Mouse (Mus musculus): ENCODE data around the gene Hnrnpf. TPM values are rescaled to one million over a fixed set of nuclear protein-coding genes. Genes with fewer than 3 reads are reported as not detected.

Hnrnpf gene
- polyA plus RNA-seq, 1 experiment = 316 TPM

GRCm38 (mm10) chr6:117901510-117902402 lies 1.6 kb downstream of the Hnrnpf start:
- TF ChIP-seq POLR2A (IDR thresholded peaks at IDR 0.05; ENCODE audit: control insufficient read depth, extremely low read depth, insufficient read depth, low read length, poor library complexity) (no peak), CTCF (IDR thresholded peaks at IDR 0.05; ENCODE audit: borderline replicate concordance, control insufficient read depth, extremely low read depth, insufficient read depth, low read length, poor library complexity) (no peak)
- H3K4me1 ChIP-seq (replicated peaks; ENCODE audit: control insufficient read depth, insufficient read depth, low read length) = peaks cover 34% of the 10 kb centered on the region
- no peak for DNase-seq
- WGBS = 73% methylated on average over 9 of the region's 9 CpGs
- H3K4me3 ChIP-seq (ENCODE audit: control insufficient read depth, insufficient read depth, low read length) = no peak overlapping the region
- H3K27me3 ChIP-seq (ENCODE audit: control insufficient read depth, insufficient read depth, low read length) = no peaks in the 10 kb centered on the region
- peak overlapping the region; percentile 56; the same call in 1 of the 2 replicates for H3K27ac ChIP-seq (ENCODE audit: control insufficient read depth, insufficient read depth, low read length)
- no peaks in the 10 kb centered on the region for H3K36me3 ChIP-seq (ENCODE audit: control insufficient read depth, insufficient read depth, low read length)

- H3K4me1 ChIP-seq (replicated peaks; ENCODE audit: control insufficient read depth, insufficient read depth, low read length) = peaks cover 34% of the 10 kb centered on the region
- WGBS = 85% methylated on average over 4 of the region's 4 CpGs
- H3K27me3 ChIP-seq (ENCODE audit: control insufficient read depth, insufficient read depth, low read length) = no peaks in the 10 kb centered on the region
- H3K4me3 ChIP-seq (ENCODE audit: control insufficient read depth, insufficient read depth, low read length) = no peak overlapping the region
- no peaks in the 10 kb centered on the region for H3K36me3 ChIP-seq (ENCODE audit: control insufficient read depth, insufficient read depth, low read length)
- no peak for TF ChIP-seq CTCF (IDR thresholded peaks at IDR 0.05; ENCODE audit: borderline replicate concordance, control insufficient read depth, extremely low read depth, insufficient read depth, low read length, poor library complexity)
- DNase-seq = no peak
- H3K27ac ChIP-seq (ENCODE audit: control insufficient read depth, insufficient read depth, low read length) = no peak overlapping the region; the same call in 1 of the 2 replicates
Measured at GRCm38 (mm10) chr6:117902556-117902955, 2.4 kb downstream of the Hnrnpf start.

GRCm38 (mm10) chr6:117903836-117904235 lies 3.7 kb downstream of the Hnrnpf start:
- Histone ChIP-seq H3K36me3 (ENCODE audit: control insufficient read depth, insufficient read depth, low read length) (no peaks in the 10 kb centered on the region), H3K27me3 (ENCODE audit: control insufficient read depth, insufficient read depth, low read length) (no peaks in the 10 kb centered on the region), H3K4me3 (ENCODE audit: control insufficient read depth, insufficient read depth, low read length) (no peak overlapping the region), H3K27ac (ENCODE audit: control insufficient read depth, insufficient read depth, low read length) (no peak overlapping the region), H3K4me1 (replicated peaks; ENCODE audit: control insufficient read depth, insufficient read depth, low read length) (peaks cover 34% of the 10 kb centered on the region)
- TF ChIP-seq CTCF (IDR thresholded peaks at IDR 0.05; ENCODE audit: borderline replicate concordance, control insufficient read depth, extremely low read depth, insufficient read depth, low read length, poor library complexity) (no peak), POLR2A (IDR thresholded peaks at IDR 0.05; ENCODE audit: control insufficient read depth, extremely low read depth, insufficient read depth, low read length, poor library complexity) (no peak)
- WGBS = 97% methylated on average over 3 of the region's 3 CpGs
- DNase-seq = no peak

GRCm38 (mm10) chr6:117905260-117905930 lies 5.3 kb downstream of the Hnrnpf start:
- H3K27ac ChIP-seq (ENCODE audit: control insufficient read depth, insufficient read depth, low read length) = peak overlapping the region; percentile 91
- H3K27me3 ChIP-seq (ENCODE audit: control insufficient read depth, insufficient read depth, low read length) = no peaks in the 10 kb centered on the region
- H3K4me3 ChIP-seq (ENCODE audit: control insufficient read depth, insufficient read depth, low read length) = no peak overlapping the region
- H3K36me3 ChIP-seq (ENCODE audit: control insufficient read depth, insufficient read depth, low read length) = no peaks in the 10 kb centered on the region
- peaks cover 26% of the 10 kb centered on the region for H3K4me1 ChIP-seq (replicated peaks; ENCODE audit: control insufficient read depth, insufficient read depth, low read length)
- TF ChIP-seq CTCF (IDR thresholded peaks at IDR 0.05; ENCODE audit: borderline replicate concordance, control insufficient read depth, extremely low read depth, insufficient read depth, low read length, poor library complexity) (no peak), POLR2A (IDR thresholded peaks at IDR 0.05; ENCODE audit: control insufficient read depth, extremely low read depth, insufficient read depth, low read length, poor library complexity) (no peak)
- DNase-seq = no peak
- 21% methylated on average over 4 of the region's 4 CpGs for WGBS

GRCm38 (mm10) chr6:117906015-117906531 lies 5.9 kb downstream of the Hnrnpf start:
- peak overlapping the region; percentile 60 for H3K4me3 ChIP-seq (ENCODE audit: control insufficient read depth, insufficient read depth, low read length)
- no peak for DNase-seq
- H3K36me3 ChIP-seq (ENCODE audit: control insufficient read depth, insufficient read depth, low read length) = no peaks in the 10 kb centered on the region
- H3K27me3 ChIP-seq (ENCODE audit: control insufficient read depth, insufficient read depth, low read length) = no peaks in the 10 kb centered on the region
- no peak for TF ChIP-seq POLR2A (IDR thresholded peaks at IDR 0.05; ENCODE audit: control insufficient read depth, extremely low read depth, insufficient read depth, low read length, poor library complexity)
- TF ChIP-seq CTCF (IDR thresholded peaks at IDR 0.05; ENCODE audit: borderline replicate concordance, control insufficient read depth, extremely low read depth, insufficient read depth, low read length, poor library complexity) = no peak
- peak overlapping the region; percentile 91 for H3K27ac ChIP-seq (ENCODE audit: control insufficient read depth, insufficient read depth, low read length)
- WGBS = under 1% methylated on average over 25 of the region's 25 CpGs
- peaks cover 22% of the 10 kb centered on the region for H3K4me1 ChIP-seq (replicated peaks; ENCODE audit: control insufficient read depth, insufficient read depth, low read length)

- H3K27me3 ChIP-seq (ENCODE audit: control insufficient read depth, insufficient read depth, low read length) = no peaks in the 10 kb centered on the region
- H3K4me1 ChIP-seq (replicated peaks; ENCODE audit: control insufficient read depth, insufficient read depth, low read length) = peaks cover 18% of the 10 kb centered on the region
- 0% methylated on average over 68 of the region's 68 CpGs for WGBS
- H3K36me3 ChIP-seq (ENCODE audit: control insufficient read depth, insufficient read depth, low read length) = no peaks in the 10 kb centered on the region
- peak overlapping the region; percentile 83 for H3K4me3 ChIP-seq (ENCODE audit: control insufficient read depth, insufficient read depth, low read length)
- peak; percentile 91 for TF ChIP-seq POLR2A (IDR thresholded peaks at IDR 0.05; ENCODE audit: control insufficient read depth, extremely low read depth, insufficient read depth, low read length, poor library complexity)
- TF ChIP-seq CTCF (IDR thresholded peaks at IDR 0.05; ENCODE audit: borderline replicate concordance, control insufficient read depth, extremely low read depth, insufficient read depth, low read length, poor library complexity) = peak; percentile 66; the same call in 1 of the 2 replicates
- peak overlapping the region; percentile 70 for H3K27ac ChIP-seq (ENCODE audit: control insufficient read depth, insufficient read depth, low read length)
- DNase-seq = peak; percentile 95
Measured at GRCm38 (mm10) chr6:117906590-117907271, 6.6 kb downstream of the Hnrnpf start.

Measured in thymus, adult 2 months (tissue).